Mouse (Mus musculus) testis, adult 2 months (tissue): ENCODE results near the gene Slc3a2. TPM values are rescaled to one million over a fixed set of nuclear protein-coding genes. Genes with fewer than 3 reads are reported as not detected.
A peak's percentile ranks its signal among the peaks of the same experiment; 100 is the strongest.

Source experiments
- H3K27ac ChIP-seq: fragments of 200-500 bp; 2 replicates; pipeline ENCODE4 v1.5.1; 2012; ENCODE audit warnings: low read depth, low read length; ENCODE audit not compliant: control insufficient read depth, insufficient read depth
- H3K27me3 ChIP-seq: fragments of 200-500 bp; 2 replicates; pipeline ENCODE4 v1.6.1; 2012; ENCODE audit warnings: mild to moderate bottlenecking, low read length, moderate library complexity; ENCODE audit not compliant: control insufficient read depth, insufficient read depth
- H3K36me3 ChIP-seq: fragments of 200-500 bp; 2 replicates; pipeline ENCODE4 v1.6.1; 2012; ENCODE audit warnings: mild to moderate bottlenecking, low read length; ENCODE audit not compliant: control insufficient read depth, insufficient read depth
- H3K4me1 ChIP-seq: fragments of 200-500 bp; 2 replicates; pipeline ENCODE4 v1.6.1; 2012; ENCODE audit warnings: low read length; ENCODE audit not compliant: control insufficient read depth, insufficient read depth
- H3K4me3 ChIP-seq: fragments of 200-500 bp; 2 replicates; pipeline ENCODE4 v1.5.1; 2012; ENCODE audit warnings: low read depth, mild to moderate bottlenecking, low read length, moderate library complexity, mixed read lengths; ENCODE audit not compliant: control insufficient read depth
- CTCF ChIP-seq: fragments of 200-500 bp; IDR thresholded peaks from 2 replicates; pipeline ENCODE4 v1.5.1; 2012; ENCODE audit warnings: low read depth, mild to moderate bottlenecking, inconsistent platforms, low read length, moderate library complexity; ENCODE audit not compliant: control insufficient read depth, insufficient read depth, insufficient replicate concordance
- POLR2A ChIP-seq: fragments of 200-500 bp; IDR thresholded peaks from 2 replicates; pipeline ENCODE4 v1.6.1; 2012; ENCODE audit warnings: low read depth, mild to moderate bottlenecking, inconsistent platforms, low read length, moderate library complexity; ENCODE audit not compliant: control insufficient read depth
- polyA plus RNA-seq: library from polyadenylated mRNA; depleted of rRNA; stranded (reverse); fragments of >200 nt; gene quantifications from 2 replicates; pipeline ENCODE4 v1.2.3, GENCODE M21; 2012; rRNA removed

Slc3a2 gene
- polyA plus RNA-seq, 1 experiment: 121 TPM

- Histone ChIP-seq H3K36me3 (no peaks in the 10 kb centered on the region), H3K4me3 (no peak overlapping the region), H3K27ac (no peak overlapping the region), H3K4me1 (peaks cover 9% of the 10 kb centered on the region), H3K27me3 (peaks cover 4% of the 10 kb centered on the region; the same call in 1 of the 2 replicates)
- no peak for TF ChIP-seq POLR2A
- TF ChIP-seq CTCF: no peak
Observed at GRCm38 (mm10) chr19:8664859-8665258, 58.3 kb downstream of the Slc3a2 start.

GRCm38 (mm10) chr19:8663911-8664421, 59.2 kb downstream of the Slc3a2 start:
- Histone ChIP-seq H3K27me3 (peaks cover 4% of the 10 kb centered on the region; the same call in 1 of the 2 replicates), H3K4me3 (no peak overlapping the region), H3K36me3 (no peaks in the 10 kb centered on the region), H3K4me1 (peaks cover 9% of the 10 kb centered on the region), H3K27ac (no peak overlapping the region)
- no peak for TF ChIP-seq POLR2A
- no peak for TF ChIP-seq CTCF

- H3K36me3 ChIP-seq: no peaks in the 10 kb centered on the region
- H3K27ac ChIP-seq: no peak within 1 kb of the TSS
- peaks cover 4% of the 10 kb centered on the region; the same call in 1 of the 2 replicates for H3K27me3 ChIP-seq
- peaks cover 9% of the 10 kb centered on the region for H3K4me1 ChIP-seq
- no peak within 1 kb of the TSS for H3K4me3 ChIP-seq
- TF ChIP-seq POLR2A (no peak), CTCF (no peak)
Observed at GRCm38 (mm10) chr19:8663360-8663839, 59.8 kb downstream of the Slc3a2 start, which contains the start of gene Chrm1. Gene Chrm1, plus strand, starts transcription at chr19:8663789.

GRCm38 (mm10) chr19:8662337-8662736, 60.8 kb downstream of the Slc3a2 start:
- H3K27ac ChIP-seq: no peak overlapping the region
- H3K27me3 ChIP-seq: peaks cover 4% of the 10 kb centered on the region; the same call in 1 of the 2 replicates

GRCm38 (mm10) chr19:8661821-8662307, 61.3 kb downstream of the Slc3a2 start:
- TF ChIP-seq CTCF (no peak), POLR2A (no peak)
- peak overlapping the region; percentile 67 for H3K4me3 ChIP-seq
- H3K27ac ChIP-seq: no peak overlapping the region
- no peaks in the 10 kb centered on the region for H3K36me3 ChIP-seq
- H3K27me3 ChIP-seq: peaks cover 4% of the 10 kb centered on the region; the same call in 1 of the 2 replicates
- H3K4me1 ChIP-seq: peaks cover 9% of the 10 kb centered on the region

More at GRCm38 (mm10) chr19:8662337-8662736, 60.8 kb downstream of the Slc3a2 start:
- peaks cover 9% of the 10 kb centered on the region for H3K4me1 ChIP-seq
- no peaks in the 10 kb centered on the region for H3K36me3 ChIP-seq
- TF ChIP-seq POLR2A (no peak), CTCF (peak; percentile 57; the same call in 1 of the 2 replicates)
- peak overlapping the region; percentile 67 for H3K4me3 ChIP-seq

Other genes starting within 250 kb of the Slc3a2 start
- 0.04 and 0.05 TPM in 2 replicates for gene Slc22a8, start 132.1 kb downstream of the Slc3a2 start, polyA plus RNA-seq
- not detected in 2 replicates for gene Slc22a6, start 105.3 kb downstream of the Slc3a2 start, polyA plus RNA-seq
- gene Chrm1, start 59.6 kb downstream of the Slc3a2 start, polyA plus RNA-seq: 0.58 and 0.99 TPM in 2 replicates
- gene Wdr74, start 12.5 kb upstream of the Slc3a2 start, polyA plus RNA-seq: 18.3 and 21.8 TPM in 2 replicates
- gene 1700092M07Rik, start 17.3 kb upstream of the Slc3a2 start, polyA plus RNA-seq: 670 and 676 TPM in 2 replicates
- 61.5 and 62.8 TPM in 2 replicates for gene Stx5a, start 18.0 kb upstream of the Slc3a2 start, polyA plus RNA-seq
- gene Nxf1, start 33.7 kb upstream of the Slc3a2 start, polyA plus RNA-seq: 166 and 174 TPM in 2 replicates
- 15.8 and 17.0 TPM in 2 replicates for gene Tmem223, start 47.6 kb upstream of the Slc3a2 start, polyA plus RNA-seq
- 29.7 and 30.8 TPM in 2 replicates for gene Tmem179b, start 51.1 kb upstream of the Slc3a2 start, polyA plus RNA-seq
- 28.1 and 36.2 TPM in 2 replicates for gene Taf6l, start 63.0 kb upstream of the Slc3a2 start, polyA plus RNA-seq
- 38.4 and 48.4 TPM in 2 replicates for gene Polr2g, start 75.2 kb upstream of the Slc3a2 start, polyA plus RNA-seq
- 40.5 and 44.2 TPM in 2 replicates for gene Zbtb3, start 79.2 kb upstream of the Slc3a2 start, polyA plus RNA-seq
- 6.8 and 7.9 TPM in 2 replicates for gene Ttc9c, start 96.0 kb upstream of the Slc3a2 start, polyA plus RNA-seq
- 12.9 and 14.9 TPM in 2 replicates for gene Hnrnpul2, start 96.6 kb upstream of the Slc3a2 start, polyA plus RNA-seq
- gene AC129217.1, start 106.4 kb upstream of the Slc3a2 start, polyA plus RNA-seq: 0.64 and 1.9 TPM in 2 replicates
- gene Bscl2, start 114.1 kb upstream of the Slc3a2 start, polyA plus RNA-seq: 743 and 750 TPM in 2 replicates
- 2.0 and 2.4 TPM in 2 replicates for gene Gng3, start 115.8 kb upstream of the Slc3a2 start, polyA plus RNA-seq
- 0.37 and 0.40 TPM in 2 replicates for gene Lrrn4cl, start 127.4 kb upstream of the Slc3a2 start, polyA plus RNA-seq
- 83.7 and 92.2 TPM in 2 replicates for gene Ubxn1, start 148.1 kb upstream of the Slc3a2 start, polyA plus RNA-seq
- 40.0 and 41.0 TPM in 2 replicates for gene Uqcc3, start 157.6 kb upstream of the Slc3a2 start, polyA plus RNA-seq
- gene Lbhd1, start 160.4 kb upstream of the Slc3a2 start, polyA plus RNA-seq: 1.1 and 1.9 TPM in 2 replicates
- gene Gm49403, start 160.6 kb upstream of the Slc3a2 start, polyA plus RNA-seq: not detected in 2 replicates
- gene 1810009A15Rik, start 165.5 kb upstream of the Slc3a2 start, polyA plus RNA-seq: 48.2 and 48.4 TPM in 2 replicates
- 1.1 TPM in 1 of 2 replicates, not detected in the other for gene Gm49416, start 165.6 kb upstream of the Slc3a2 start, polyA plus RNA-seq
- gene Ints5, start 169.6 kb upstream of the Slc3a2 start, polyA plus RNA-seq: 6.6 and 6.7 TPM in 2 replicates
- 49.9 and 57.0 TPM in 2 replicates for gene Ganab, start 174.7 kb upstream of the Slc3a2 start, polyA plus RNA-seq
- 19.5 and 20.4 TPM in 2 replicates for gene B3gat3, start 197.0 kb upstream of the Slc3a2 start, polyA plus RNA-seq
- 11.6 and 13.7 TPM in 2 replicates for gene Rom1, start 206.0 kb upstream of the Slc3a2 start, polyA plus RNA-seq
- 4.9 and 5.7 TPM in 2 replicates for gene Eml3, start 206.2 kb upstream of the Slc3a2 start, polyA plus RNA-seq
- 14.0 and 14.5 TPM in 2 replicates for gene Mta2, start 218.5 kb upstream of the Slc3a2 start, polyA plus RNA-seq
- gene Tut1, start 230.5 kb upstream of the Slc3a2 start, polyA plus RNA-seq: 38.2 and 38.6 TPM in 2 replicates
- 442 and 506 TPM in 2 replicates for gene Eef1g, start 243.7 kb upstream of the Slc3a2 start, polyA plus RNA-seq